Mouse (Mus musculus): Measurements from ENCODE around the gene Phf21a.
A peak's percentile ranks its signal among the peaks of the same experiment; 100 is the strongest.

Phf21a gene

GRCm38 (mm10) chr2:92360893-92361292 is 268.0 kb downstream of the Phf21a start:
- DNase-seq (ENCODE audit: low spot score in 2 of 2), result no peak

GRCm38 (mm10) chr2:92361795-92362194 is 268.9 kb downstream of the Phf21a start:
- DNase-seq (ENCODE audit: low spot score in 2 of 2), result no peak

GRCm38 (mm10) chr2:92362571-92363228 is 269.8 kb downstream of the Phf21a start:
- no peak for DNase-seq (ENCODE audit: low spot score in 2 of 2)

- DNase-seq (ENCODE audit: low spot score in 2 of 2), result no peak
Measured at GRCm38 (mm10) chr2:92364086-92364485, 271.2 kb downstream of the Phf21a start.

GRCm38 (mm10) chr2:92365568-92365967 is 272.7 kb downstream of the Phf21a start:
- DNase-seq (ENCODE audit: low spot score in 2 of 2), result no peak

- no peak for DNase-seq (ENCODE audit: low spot score in 2 of 2)
Measured at GRCm38 (mm10) chr2:92367383-92368029, 274.6 kb downstream of the Phf21a start.

GRCm38 (mm10) chr2:92370375-92370774 is 277.5 kb downstream of the Phf21a start:
- DNase-seq (ENCODE audit: low spot score in 2 of 2), result no peak

GRCm38 (mm10) chr2:92370821-92371805 is 278.2 kb downstream of the Phf21a start:
- DNase-seq (ENCODE audit: low spot score in 2 of 2), result peak; percentile 69 to 84

- no peak for DNase-seq (ENCODE audit: low spot score in 2 of 2)
Measured at GRCm38 (mm10) chr2:92371971-92372690, 279.2 kb downstream of the Phf21a start.

GRCm38 (mm10) chr2:92372767-92373436 is 280.0 kb downstream of the Phf21a start:
- peak; percentile 55 to 71 for DNase-seq (ENCODE audit: low spot score in 2 of 2)

- no peak for DNase-seq (ENCODE audit: low spot score in 2 of 2)
Measured at GRCm38 (mm10) chr2:92373437-92373813, 280.5 kb downstream of the Phf21a start.

GRCm38 (mm10) chr2:92374514-92374913 is 281.6 kb downstream of the Phf21a start, which contains the start of the genes Pex16 and Large2:
Gene Pex16 (plus strand): TSS chr2:92374676.
Gene Large2 (minus strand): TSS chr2:92374869.
- DNase-seq (ENCODE audit: low spot score in 2 of 2), result peak in 1 of 2 experiments; percentile 31

GRCm38 (mm10) chr2:92375099-92375623 is 282.2 kb downstream of the Phf21a start:
- peak; percentile 90 to 97 for DNase-seq (ENCODE audit: low spot score in 2 of 2)

GRCm38 (mm10) chr2:92375788-92376187 is 282.9 kb downstream of the Phf21a start:
- DNase-seq (ENCODE audit: low spot score in 2 of 2), result no peak

GRCm38 (mm10) chr2:92376300-92376699 is 283.4 kb downstream of the Phf21a start:
- no peak for DNase-seq (ENCODE audit: low spot score in 2 of 2)

- DNase-seq (ENCODE audit: low spot score in 2 of 2), result no peak
Measured at GRCm38 (mm10) chr2:92377320-92377719, 284.4 kb downstream of the Phf21a start.

GRCm38 (mm10) chr2:92379783-92380494 is 287.0 kb downstream of the Phf21a start:
- DNase-seq (ENCODE audit: low spot score in 2 of 2), result no peak

- DNase-seq (ENCODE audit: low spot score in 2 of 2), result no peak
Measured at GRCm38 (mm10) chr2:92380495-92381050, 287.7 kb downstream of the Phf21a start.

GRCm38 (mm10) chr2:92381161-92381560 is 288.2 kb downstream of the Phf21a start:
- DNase-seq (ENCODE audit: low spot score in 2 of 2), result no peak
